Mouse (Mus musculus): ENCODE measurements around the gene Dop1a.

- TF ChIP-seq GATA1 (IDR thresholded peaks at IDR 0.05; ENCODE audit: borderline replicate concordance, low read length) (no peak), FLI1 (IDR thresholded peaks at IDR 0.05; ENCODE audit: low read length) (no peak)
Measured at GRCm38 (mm10) chr9:86544559-86544958, 77.6 kb downstream of the Dop1a start.

Measured in megakaryocyte, embryonic 14.5 days (primary cell).